Mouse (Mus musculus): Measurements from ENCODE around the gene Cuedc1. TPM values are rescaled to one million over a fixed set of nuclear protein-coding genes. Genes with fewer than 3 reads are reported as not detected.

The Cuedc1 gene
- total RNA-seq, 4 experiments from 2014 or later: 28.0 to 31.8 (median 30.9) TPM

- no peak for DNase-seq (ENCODE audit: low spot score in 2 of 2)
Measured at GRCm38 (mm10) chr11:88083699-88084098, 14.2 kb upstream of the Cuedc1 start.

GRCm38 (mm10) chr11:88086737-88087627, 10.9 kb upstream of the Cuedc1 start:
- peak; percentile 65 to 92 for DNase-seq (ENCODE audit: low spot score in 2 of 2)

GRCm38 (mm10) chr11:88089150-88089549, 8.7 kb upstream of the Cuedc1 start:
- no peak for DNase-seq (ENCODE audit: low spot score in 2 of 2)

GRCm38 (mm10) chr11:88090293-88090692, 7.6 kb upstream of the Cuedc1 start:
- DNase-seq (ENCODE audit: low spot score in 2 of 2): no peak

- DNase-seq (ENCODE audit: low spot score in 2 of 2): no peak
Measured at GRCm38 (mm10) chr11:88091949-88092348, 5.9 kb upstream of the Cuedc1 start.

- DNase-seq (ENCODE audit: low spot score in 2 of 2): no peak
Measured at GRCm38 (mm10) chr11:88097173-88097572, 685 bp upstream of the Cuedc1 start.

GRCm38 (mm10) chr11:88098787-88099598, 1.1 kb downstream of the Cuedc1 start:
- peak; percentile 51 to 63 for DNase-seq (ENCODE audit: low spot score in 2 of 2)

- DNase-seq (ENCODE audit: low spot score in 2 of 2): peak in 1 of 2 experiments; percentile 23
Measured at GRCm38 (mm10) chr11:88099599-88100023, 1.8 kb downstream of the Cuedc1 start.

- DNase-seq (ENCODE audit: low spot score in 2 of 2): no peak
Measured at GRCm38 (mm10) chr11:88100170-88100569, 2.3 kb downstream of the Cuedc1 start.

GRCm38 (mm10) chr11:88103214-88103941, 5.5 kb downstream of the Cuedc1 start:
- DNase-seq (ENCODE audit: low spot score in 2 of 2): no peak

- no peak for DNase-seq (ENCODE audit: low spot score in 2 of 2)
Measured at GRCm38 (mm10) chr11:88105494-88106291, 7.8 kb downstream of the Cuedc1 start.

GRCm38 (mm10) chr11:88106292-88106554, 8.4 kb downstream of the Cuedc1 start:
- no peak for DNase-seq (ENCODE audit: low spot score in 2 of 2)

- no peak for DNase-seq (ENCODE audit: low spot score in 2 of 2)
Measured at GRCm38 (mm10) chr11:88107365-88107764, 9.5 kb downstream of the Cuedc1 start.

GRCm38 (mm10) chr11:88110031-88110594, 12.3 kb downstream of the Cuedc1 start:
- DNase-seq (ENCODE audit: low spot score in 2 of 2): no peak

- no peak for DNase-seq (ENCODE audit: low spot score in 2 of 2)
Measured at GRCm38 (mm10) chr11:88112078-88112477, 14.2 kb downstream of the Cuedc1 start.

- DNase-seq (ENCODE audit: low spot score in 2 of 2): no peak
Measured at GRCm38 (mm10) chr11:88112677-88113333, 14.9 kb downstream of the Cuedc1 start.

- DNase-seq (ENCODE audit: low spot score in 2 of 2): no peak
Measured at GRCm38 (mm10) chr11:88113543-88114271, 15.8 kb downstream of the Cuedc1 start.

- no peak for DNase-seq (ENCODE audit: low spot score in 2 of 2)
Measured at GRCm38 (mm10) chr11:88114871-88115301, 17.0 kb downstream of the Cuedc1 start.

GRCm38 (mm10) chr11:88116568-88116967, 18.7 kb downstream of the Cuedc1 start:
- DNase-seq (ENCODE audit: low spot score in 2 of 2): no peak
